Mouse (Mus musculus) brain, embryonic 14.5 days (tissue): ENCODE data around the gene Rassf5.

Source experiments
- CTCF ChIP-seq: fragments of 200-500 bp; IDR thresholded peaks from 2 replicates; pipeline ENCODE4 v1.5.1; 2012; ENCODE audit warnings: inconsistent platforms, mild to moderate bottlenecking, moderate library complexity, borderline replicate concordance; ENCODE audit not compliant: insufficient read depth, insufficient read length; ENCODE audit errors: extremely low read depth
- POLR2A ChIP-seq: fragments of 200-500 bp; IDR thresholded peaks from 2 replicates; pipeline ENCODE4 v1.6.1; 2012; ENCODE audit warnings: mild to moderate bottlenecking, inconsistent platforms, borderline replicate concordance; ENCODE audit not compliant: poor library complexity, insufficient read depth, insufficient read length, severe bottlenecking; ENCODE audit errors: extremely low read depth

- TF ChIP-seq CTCF (no peak), POLR2A (no peak)
Measured at GRCm38 (mm10) chr1:131244536-131245088, 446 bp downstream of the Rassf5 start.
